Mouse (Mus musculus): ENCODE results near the gene Ankrd2. TPM values are rescaled to one million over a fixed set of nuclear protein-coding genes. Genes with fewer than 3 reads are reported as not detected.

The Ankrd2 gene
- total and polyA plus RNA-seq, 3 experiments = 0.20 to 0.42 TPM; not detected in 1

DNA sequence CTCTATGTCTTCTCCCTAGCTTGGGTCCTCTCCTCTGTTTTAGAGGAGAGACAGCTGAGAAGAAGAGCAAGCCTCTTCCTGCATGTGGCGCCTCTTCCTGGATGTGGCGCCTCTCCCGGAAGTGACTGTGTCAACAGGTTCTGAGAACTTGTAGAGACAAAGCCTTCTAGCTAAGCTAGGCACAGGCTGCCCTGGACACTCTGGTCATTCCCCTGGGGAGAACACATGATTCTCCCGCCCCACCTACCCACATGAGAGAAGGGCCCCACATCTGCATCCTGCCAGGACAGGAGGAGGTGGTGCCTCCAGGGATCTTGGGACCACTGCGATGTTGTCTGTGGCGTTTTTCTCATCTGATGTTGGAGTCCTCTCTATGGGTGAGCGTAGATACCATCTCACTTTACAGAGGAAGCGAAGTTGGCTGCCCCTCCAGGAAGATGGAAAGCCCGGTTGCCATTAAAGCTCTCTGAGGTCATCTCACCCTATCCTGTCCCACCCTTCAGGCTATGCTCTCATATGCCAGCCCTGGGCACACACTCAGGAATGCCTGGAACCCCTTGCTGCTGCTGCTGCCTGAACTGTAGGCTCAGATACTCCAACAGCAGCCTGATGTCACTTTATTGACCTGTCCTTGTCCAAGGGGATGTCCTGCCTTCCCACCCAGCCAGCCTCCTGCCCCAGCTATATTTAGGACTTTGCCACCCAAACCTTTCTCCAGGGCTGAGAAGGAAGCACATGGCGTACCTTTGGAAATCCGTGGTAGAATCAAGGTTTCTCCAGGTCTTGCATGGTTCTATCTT lies 32.8 kb downstream of the Ankrd2 start:
- Histone ChIP-seq H3K4me3 (peak overlapping the region; percentile 31; the same call in 1 of the 2 replicates), H3K4me1 (ENCODE audit: control insufficient read depth, insufficient read depth, low read length) (peaks cover 4% of the 10 kb centered on the region), H3K27me3 (ENCODE audit: control insufficient read depth, insufficient read depth, low read length) (no peaks in the 10 kb centered on the region), H3K9ac (ENCODE audit: low read depth, low read length) (peak overlapping the region; percentile 1; the same call in 1 of the 2 replicates), H3K36me3 (ENCODE audit: control insufficient read depth, insufficient read depth, low read length) (no peaks in the 10 kb centered on the region), H3K79me2 (replicated peaks; ENCODE audit: control insufficient read depth, insufficient read depth, low read length) (no peaks in the 10 kb centered on the region), H3K27ac (peak overlapping the region; percentile 61)
- 0 out of 2 replicates have a peak, but pooled peaks have one; percentile 28 for TF ChIP-seq POLR2A (IDR thresholded peaks at IDR 0.05; ENCODE audit: insufficient read depth, low read depth, low read length)
- TF ChIP-seq EP300 (IDR thresholded peaks at IDR 0.05; ENCODE audit: insufficient read depth, low read depth, low read length) = no peak
- intact Hi-C loops (cut with DNase I) = loop anchor here (1.0 kb wide), 1 partner anchor 33 kb away; the partner anchor contains the start of gene Ankrd2
- peak; percentile 48 to 50 for DNase-seq
- 40% methylated on average over 11 of the region's 11 CpGs for WGBS

- H3K4me1 ChIP-seq (ENCODE audit: control insufficient read depth, insufficient read depth, low read length) = peaks cover 4% of the 10 kb centered on the region
- H3K36me3 ChIP-seq (ENCODE audit: control insufficient read depth, insufficient read depth, low read length) = no peaks in the 10 kb centered on the region
- peak; percentile 91 for TF ChIP-seq CTCF (IDR thresholded peaks at IDR 0.05)
- TF ChIP-seq POLR2A (IDR thresholded peaks at IDR 0.05; ENCODE audit: insufficient read depth, low read depth, low read length) = no peak
- 33% methylated on average over 6 of the region's 6 CpGs for whole genome bisulfite sequencing
- H3K79me2 ChIP-seq (replicated peaks; ENCODE audit: control insufficient read depth, insufficient read depth, low read length) = no peaks in the 10 kb centered on the region
- peak overlapping the region; percentile 61 for H3K27ac ChIP-seq
- peak overlapping the region; percentile 31; the same call in 1 of the 2 replicates for H3K4me3 ChIP-seq
- intact Hi-C loops (cut with DNase I) = loop anchor here (1.0 kb wide), 1 partner anchor 34 kb away; the partner anchor contains the start of gene Ankrd2
- no peak for DNase-seq
- H3K27me3 ChIP-seq (ENCODE audit: control insufficient read depth, insufficient read depth, low read length) = no peaks in the 10 kb centered on the region
- H3K9ac ChIP-seq (ENCODE audit: low read depth, low read length) = no peak overlapping the region
Observed at GRCm38 (mm10) chr19:42069241-42069525, 33.4 kb downstream of the Ankrd2 start.

DNA sequence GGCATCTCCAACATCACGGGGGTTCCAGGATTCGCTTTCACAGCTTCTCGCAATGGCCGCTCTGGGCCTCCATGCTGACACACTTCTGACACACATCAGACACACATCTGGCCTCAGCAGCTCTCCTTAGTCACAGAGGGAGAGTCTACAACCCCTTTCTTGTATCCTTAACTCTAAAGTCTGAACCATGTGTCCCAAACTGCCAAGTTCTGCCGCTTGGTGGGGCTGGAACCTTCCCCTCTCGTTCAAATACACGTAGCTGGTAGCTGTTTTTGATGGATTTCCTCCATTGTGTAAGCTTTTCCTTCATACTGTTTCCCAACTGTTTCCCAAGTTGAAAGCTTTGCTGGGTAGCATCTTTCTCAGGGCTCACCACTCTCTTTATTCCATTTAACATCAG lies 35.4 kb downstream of the Ankrd2 start:
- peaks cover 4% of the 10 kb centered on the region for H3K4me1 ChIP-seq (ENCODE audit: control insufficient read depth, insufficient read depth, low read length)
- H3K36me3 ChIP-seq (ENCODE audit: control insufficient read depth, insufficient read depth, low read length) = no peaks in the 10 kb centered on the region
- intact Hi-C loops (cut with DNase I) = no loop called here
- no peaks in the 10 kb centered on the region for H3K79me2 ChIP-seq (replicated peaks; ENCODE audit: control insufficient read depth, insufficient read depth, low read length)
- no peaks in the 10 kb centered on the region for H3K27me3 ChIP-seq (ENCODE audit: control insufficient read depth, insufficient read depth, low read length)
- no peak overlapping the region for H3K27ac ChIP-seq
- no peak for DNase-seq
- WGBS = 72% methylated on average over 7 of the region's 7 CpGs
- H3K9ac ChIP-seq (ENCODE audit: low read depth, low read length) = no peak overlapping the region
- TF ChIP-seq POLR2A (IDR thresholded peaks at IDR 0.05; ENCODE audit: insufficient read depth, low read depth, low read length) = no peak
- TF ChIP-seq EP300 (IDR thresholded peaks at IDR 0.05; ENCODE audit: insufficient read depth, low read depth, low read length) = no peak
- no peak for TF ChIP-seq CTCF (IDR thresholded peaks at IDR 0.05)
- H3K4me3 ChIP-seq = no peak overlapping the region

- Histone ChIP-seq H3K27me3 (ENCODE audit: control insufficient read depth, insufficient read depth, low read length) (no peaks in the 10 kb centered on the region), H3K27ac (no peak overlapping the region), H3K4me1 (ENCODE audit: control insufficient read depth, insufficient read depth, low read length) (peaks cover 4% of the 10 kb centered on the region), H3K4me3 (no peak overlapping the region), H3K79me2 (replicated peaks; ENCODE audit: control insufficient read depth, insufficient read depth, low read length) (no peaks in the 10 kb centered on the region), H3K36me3 (ENCODE audit: control insufficient read depth, insufficient read depth, low read length) (no peaks in the 10 kb centered on the region), H3K9ac (ENCODE audit: low read depth, low read length) (no peak overlapping the region)
- TF ChIP-seq EP300 (IDR thresholded peaks at IDR 0.05; ENCODE audit: insufficient read depth, low read depth, low read length) = no peak
- no peak for TF ChIP-seq POLR2A (IDR thresholded peaks at IDR 0.05; ENCODE audit: insufficient read depth, low read depth, low read length)
- no peak for TF ChIP-seq CTCF (IDR thresholded peaks at IDR 0.05)
- no peak for DNase-seq
- intact Hi-C loops (cut with DNase I) = no loop called here
- 72% methylated on average over 15 of the region's 15 CpGs for WGBS
Observed at GRCm38 (mm10) chr19:42071886-42072608, 36.2 kb downstream of the Ankrd2 start.

DNA sequence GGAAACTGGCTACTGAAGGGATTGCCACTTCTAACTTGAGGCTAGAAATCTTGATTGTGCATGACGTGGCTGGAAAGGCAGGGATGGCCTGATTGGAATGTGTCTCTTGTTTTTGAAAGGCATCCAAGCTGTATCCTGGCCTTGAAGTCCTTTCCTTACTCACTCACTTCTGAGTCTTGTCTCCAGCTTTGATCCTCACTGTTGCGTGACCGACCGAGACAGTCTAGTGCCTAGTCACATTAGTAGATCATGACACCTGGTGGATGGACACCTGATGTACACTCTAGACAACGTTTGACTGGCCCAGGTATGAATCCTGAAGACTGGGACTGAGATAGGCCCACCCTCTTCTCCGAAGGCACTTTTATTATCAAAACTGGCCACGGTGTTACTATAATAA lies 37.0 kb downstream of the Ankrd2 start:
- H3K9ac ChIP-seq (ENCODE audit: low read depth, low read length) = no peak overlapping the region
- H3K4me1 ChIP-seq (ENCODE audit: control insufficient read depth, insufficient read depth, low read length) = peaks cover 4% of the 10 kb centered on the region
- H3K36me3 ChIP-seq (ENCODE audit: control insufficient read depth, insufficient read depth, low read length) = no peaks in the 10 kb centered on the region
- intact Hi-C loops (cut with DNase I) = no loop called here
- H3K79me2 ChIP-seq (replicated peaks; ENCODE audit: control insufficient read depth, insufficient read depth, low read length) = no peaks in the 10 kb centered on the region
- no peaks in the 10 kb centered on the region for H3K27me3 ChIP-seq (ENCODE audit: control insufficient read depth, insufficient read depth, low read length)
- no peak overlapping the region for H3K27ac ChIP-seq
- no peak overlapping the region for H3K4me3 ChIP-seq
- TF ChIP-seq EP300 (IDR thresholded peaks at IDR 0.05; ENCODE audit: insufficient read depth, low read depth, low read length) (no peak), CTCF (IDR thresholded peaks at IDR 0.05) (peak; percentile 23; the same call in 1 of the 2 replicates), POLR2A (IDR thresholded peaks at IDR 0.05; ENCODE audit: insufficient read depth, low read depth, low read length) (no peak)
- 60% methylated on average over 7 of the region's 7 CpGs for WGBS
- no peak for DNase-seq

- H3K79me2 ChIP-seq (replicated peaks; ENCODE audit: control insufficient read depth, insufficient read depth, low read length) = no peaks in the 10 kb centered on the region
- intact Hi-C loops (cut with DNase I) = no loop called here
- no peaks in the 10 kb centered on the region for H3K36me3 ChIP-seq (ENCODE audit: control insufficient read depth, insufficient read depth, low read length)
- no peaks in the 10 kb centered on the region for H3K27me3 ChIP-seq (ENCODE audit: control insufficient read depth, insufficient read depth, low read length)
- no peak overlapping the region for H3K9ac ChIP-seq (ENCODE audit: low read depth, low read length)
- no peaks in the 10 kb centered on the region for H3K4me1 ChIP-seq (ENCODE audit: control insufficient read depth, insufficient read depth, low read length)
- whole genome bisulfite sequencing = 87% methylated on average over 2 of the region's 2 CpGs
- no peak overlapping the region for H3K4me3 ChIP-seq
- TF ChIP-seq POLR2A (IDR thresholded peaks at IDR 0.05; ENCODE audit: insufficient read depth, low read depth, low read length) (no peak), CTCF (IDR thresholded peaks at IDR 0.05) (no peak), EP300 (IDR thresholded peaks at IDR 0.05; ENCODE audit: insufficient read depth, low read depth, low read length) (no peak)
- DNase-seq = peak in 1 of 2 experiments; percentile 25
- no peak overlapping the region for H3K27ac ChIP-seq
Observed at GRCm38 (mm10) chr19:42075051-42075450, 39.3 kb downstream of the Ankrd2 start.

Data from heart, adult 2 months (tissue).